Mouse (Mus musculus) MEL (cell line): ENCODE data around the gene Gm20388. TPM values are rescaled to one million over a fixed set of nuclear protein-coding genes. Genes with fewer than 3 reads are reported as not detected.
A peak's percentile ranks its signal among the peaks of the same experiment; 100 is the strongest.

Experiments
- DNase-seq: peaks from one replicate; pipeline ENCODE4 v3.0.0; 2011; ENCODE audit warnings: low read depth, low spot score
- H3K27ac ChIP-seq: 2 replicates; pipeline ENCODE4 v1.5.1; 2012; ENCODE audit warnings: low read depth, mild to moderate bottlenecking, control low read depth, low read length, moderate library complexity; ENCODE audit not compliant: control insufficient read depth
- H3K27me3 ChIP-seq, 2 experiments: fragments of 150-350 bp in 1 of 2; sonication (generic) in 1 of 2; 2 replicates each; pipeline ENCODE4 v1.6.1; 2012; ENCODE audit warnings: low read length in 2 of 2, mild to moderate bottlenecking in 2 of 2, improper control_type of control experiment in 1 of 2, moderate library complexity in 1 of 2; ENCODE audit not compliant: insufficient read depth in 2 of 2, control insufficient read depth in 1 of 2
- H3K36me3 ChIP-seq, 2 experiments: 2 replicates each; pipeline ENCODE4 v1.6.1; 2012 to 2014; ENCODE audit warnings: low read length in 2 of 2, improper control_type of control experiment in 1 of 2, inconsistent platforms in 1 of 2, mild to moderate bottlenecking in 1 of 2; ENCODE audit not compliant: insufficient read depth in 2 of 2, control insufficient read depth in 1 of 2
- H3K4me1 ChIP-seq, 2 experiments: fragments of 150-350 bp in 1 of 2; sonication (generic) in 1 of 2; 2 replicates each; pipeline ENCODE4 v1.6.1; 2012; ENCODE audit warnings: low read length in 2 of 2, improper control_type of control experiment in 1 of 2, mild to moderate bottlenecking in 1 of 2; ENCODE audit not compliant: insufficient read depth in 2 of 2, control insufficient read depth in 1 of 2
- H3K4me3 ChIP-seq, 2 experiments: fragments of 150-350 bp in 1 of 2; sonication (generic) in 1 of 2; 2 replicates each; pipeline ENCODE4 v1.5.1; 2012; ENCODE audit warnings: low read depth in 2 of 2, low read length in 2 of 2, mild to moderate bottlenecking in 2 of 2, moderate library complexity in 2 of 2, control low read depth in 1 of 2, improper control_type of control experiment in 1 of 2; ENCODE audit not compliant: control insufficient read depth in 1 of 2, insufficient read depth in 1 of 2
- H3K79me2 ChIP-seq: 2 replicates; pipeline ENCODE4 v1.6.1; 2012; ENCODE audit warnings: mild to moderate bottlenecking, low read length, moderate library complexity; ENCODE audit not compliant: control insufficient read depth, poor library complexity, insufficient read depth
- H3K9ac ChIP-seq: 2 replicates; pipeline ENCODE4 v1.6.1; 2012; ENCODE audit warnings: low read depth, mild to moderate bottlenecking, control low read depth, low read length, moderate library complexity; ENCODE audit not compliant: control insufficient read depth, poor library complexity, severe bottlenecking
- H3K9me3 ChIP-seq: fragments of 150-350 bp; sonication (generic); replicated peaks from 2 replicates; pipeline ENCODE4 v1.6.1; 2012; ENCODE audit warnings: mild to moderate bottlenecking, low read length, improper control_type of control experiment, moderate library complexity; ENCODE audit not compliant: insufficient read depth
- BHLHE40 ChIP-seq: IDR thresholded peaks from 2 replicates; pipeline ENCODE4 v1.6.1; 2012; ENCODE audit warnings: low read depth, mild to moderate bottlenecking, inconsistent platforms, low read length, improper control_type of control experiment, borderline replicate concordance
- CHD1 ChIP-seq: IDR thresholded peaks from 2 replicates; pipeline ENCODE4 v1.6.1; 2012; ENCODE audit warnings: low read depth, mild to moderate bottlenecking, inconsistent platforms, low read length, improper control_type of control experiment
- CTCF ChIP-seq, 3 experiments: IDR thresholded peaks in 2 of 3; conservative IDR thresholded peaks in 1 of 3; 2 replicates each; pipeline ENCODE4 v1.5.1; 2011 to 2012; ENCODE audit warnings: low read length in 3 of 3, low read depth in 2 of 3, mild to moderate bottlenecking in 2 of 3, improper control_type of control experiment in 1 of 3, inconsistent platforms in 1 of 3, mixed read lengths in 1 of 3, moderate library complexity in 1 of 3; ENCODE audit not compliant: control insufficient read depth in 1 of 3, insufficient read depth in 1 of 3, poor library complexity in 1 of 3, severe bottlenecking in 1 of 3
- E2F4 ChIP-seq: IDR thresholded peaks from 2 replicates; pipeline ENCODE4 v1.6.1; 2011; ENCODE audit warnings: low read depth, low read length, improper control_type of control experiment, borderline replicate concordance
- EP300 ChIP-seq, 2 experiments: IDR thresholded peaks; 2 replicates each; pipeline ENCODE4 v1.6.1; 2011; ENCODE audit warnings: improper control_type of control experiment in 2 of 2, low read length in 2 of 2, low read depth in 1 of 2, mild to moderate bottlenecking in 1 of 2
- GATA1 ChIP-seq: IDR thresholded peaks from 2 replicates; pipeline ENCODE4 v1.6.1; 2011; ENCODE audit warnings: low read depth, low read length, improper control_type of control experiment
- MXI1 ChIP-seq: IDR thresholded peaks from 2 replicates; pipeline ENCODE4 v1.6.1; 2011; ENCODE audit warnings: mild to moderate bottlenecking, low read depth, low read length, improper control_type of control experiment
- MYB ChIP-seq: IDR thresholded peaks from 2 replicates; pipeline ENCODE4 v1.6.1; 2011; ENCODE audit warnings: mild to moderate bottlenecking, low read depth, low read length, improper control_type of control experiment
- POLR2AphosphoS2 ChIP-seq: IDR thresholded peaks from 2 replicates; pipeline ENCODE4 v1.6.1; 2011; ENCODE audit warnings: low read length, improper control_type of control experiment
- RAD21 ChIP-seq: IDR thresholded peaks from 2 replicates; pipeline ENCODE4 v1.6.1; 2011; ENCODE audit warnings: mild to moderate bottlenecking, low read depth, low read length, improper control_type of control experiment
- TCF12 ChIP-seq: IDR thresholded peaks from 2 replicates; pipeline ENCODE4 v1.6.1; 2014; ENCODE audit warnings: low read depth, mild to moderate bottlenecking, inconsistent platforms, low read length, improper control_type of control experiment, moderate library complexity
- ZKSCAN1 ChIP-seq: IDR thresholded peaks from 2 replicates; pipeline ENCODE4 v1.6.1; 2012; ENCODE audit warnings: low read depth, mild to moderate bottlenecking, inconsistent platforms, low read length, improper control_type of control experiment, moderate library complexity
- polyA plus RNA-seq, 2 experiments: library from polyadenylated mRNA; stranded (reverse) in 1 of 2; unstranded in 1 of 2; fragments of >175 nt in 1 of 2; fragments of >200 nt in 1 of 2; gene quantifications; 2 replicates each; pipeline versions ENCODE4 v1.2.1 to v1.2.4; 2012; ENCODE audit warnings: low replicate concordance in 2 of 2, low read depth in 1 of 2; ENCODE audit not compliant: insufficient read length in 2 of 2, insufficient read depth in 1 of 2, missing spikeins in 1 of 2
- total RNA-seq: library from RNA; depleted of rRNA; stranded (reverse); fragments of 300-350 nt; gene quantifications from 2 replicates; pipeline ENCODE4 v1.2.3, GENCODE M21; 2012

The Gm20388 gene
- total and polyA plus RNA-seq, 3 experiments: 11.1 to 17.8 TPM; not detected in 1

- no peaks in the 10 kb centered on the region for H3K36me3 ChIP-seq
- TF ChIP-seq EP300 (IDR thresholded peaks at IDR 0.05; ENCODE audit: low read depth in 1 of 2, low read length in 2 of 2) (no peak), CHD1 (no peak), TCF12 (no peak), MXI1 (no peak)
- H3K27me3 ChIP-seq: no peaks in the 10 kb centered on the region
Measured at GRCm38 (mm10) chr8:120816371-120816770, 905.7 kb downstream of the Gm20388 start.

GRCm38 (mm10) chr8:120819906-120820305, 909.3 kb downstream of the Gm20388 start:
- H3K27ac ChIP-seq: no peak overlapping the region
- H3K9me3 ChIP-seq: no peaks in the 10 kb centered on the region
- H3K4me3 ChIP-seq: no peak overlapping the region
- TF ChIP-seq E2F4: no peak
- no peak for TF ChIP-seq POLR2AphosphoS2
- no peak for TF ChIP-seq BHLHE40
- TF ChIP-seq GATA1: no peak
- TF ChIP-seq MYB: no peak
- TF ChIP-seq, all 39 proteins: peak for 0
- Histone ChIP-seq H3K79me2 (no peaks in the 10 kb centered on the region), H3K36me3 (no peaks in the 10 kb centered on the region), H3K27me3 (no peaks in the 10 kb centered on the region), H3K4me1 (no peaks in the 10 kb centered on the region), H3K9ac (no peak overlapping the region)
- no peak for DNase-seq

More at GRCm38 (mm10) chr8:120816371-120816770, 905.7 kb downstream of the Gm20388 start:
- no peak overlapping the region for H3K27ac ChIP-seq
- H3K79me2 ChIP-seq: no peaks in the 10 kb centered on the region
- H3K4me3 ChIP-seq: no peak overlapping the region
- no peaks in the 10 kb centered on the region for H3K4me1 ChIP-seq
- H3K9ac ChIP-seq: no peak overlapping the region
- DNase-seq: no peak
- H3K9me3 ChIP-seq: no peaks in the 10 kb centered on the region

- no peaks in the 10 kb centered on the region for H3K9me3 ChIP-seq
- H3K4me3 ChIP-seq: no peak overlapping the region
- DNase-seq: peak; percentile 10
- TF ChIP-seq CTCF (IDR thresholded peaks at IDR 0.05 in 2 of 3, conservative IDR thresholded peaks at IDR 0.05 in 1 of 3; ENCODE audit: control insufficient read depth in 1 of 3, insufficient read depth in 1 of 3, low read depth in 2 of 3, low read length in 3 of 3, poor library complexity in 1 of 3, severe bottlenecking in 1 of 3): peak in 2 of 3 experiments; percentile 27 to 37; a peak in 3 of 6 replicates
- TF ChIP-seq E2F4: no peak
- peak; percentile 13 for TF ChIP-seq RAD21
- TF ChIP-seq POLR2AphosphoS2: no peak
- no peak for TF ChIP-seq ZKSCAN1
- no peak overlapping the region for H3K27ac ChIP-seq
- H3K79me2 ChIP-seq: no peaks in the 10 kb centered on the region
- H3K36me3 ChIP-seq: no peaks in the 10 kb centered on the region
- no peak overlapping the region for H3K9ac ChIP-seq
- H3K4me1 ChIP-seq: no peaks in the 10 kb centered on the region
- no peaks in the 10 kb centered on the region for H3K27me3 ChIP-seq
Measured at GRCm38 (mm10) chr8:120821399-120822170, 910.9 kb downstream of the Gm20388 start.
